8 mouse cellular contexts compared by ENCODE assay signal in genomic region chr17:33950131-33950625, GRCm38 (mm10). TPM values are rescaled to one million over a fixed set of nuclear protein-coding genes. Genes with fewer than 3 reads are reported as not detected.
DNase-seq lines count a peak whose midpoint lies in the region; ATAC-seq and TF ChIP-seq lines count a peak whose summit lies in the region.

No protein-coding gene starts in this region.

- ATAC-seq in kidney, postnatal 0 days (replicated peaks; ENCODE audit: low FRiP score, low read depth): no peak
- ATAC-seq in hindbrain, embryonic 14.5 days (ENCODE audit: low FRiP score): no peak
- no peak for ATAC-seq in midbrain, embryonic 16.5 days
- no peak for ATAC-seq in activated CD4-positive, CD25-positive, alpha-beta regulatory T cell, adult 4 months

- 70% methylated on average over 10 of the region's 10 CpGs for WGBS in kidney, postnatal 0 days
- 71% methylated on average over 10 of the region's 10 CpGs for WGBS in embryonic facial prominence, embryonic 10.5 days
- WGBS in hindbrain, embryonic 14.5 days: 76% methylated on average over 10 of the region's 10 CpGs
- 72% methylated on average over 10 of the region's 10 CpGs for WGBS in midbrain, embryonic 16.5 days

- H3K4me1 ChIP-seq in kidney, postnatal 0 days (replicated peaks; ENCODE audit: insufficient read depth, low read length): peaks cover 29% of the 10 kb centered on the region
- peaks cover 51% of the 10 kb centered on the region for H3K4me1 ChIP-seq in embryonic facial prominence, embryonic 10.5 days
- peaks cover 33% of the 10 kb centered on the region for H3K4me1 ChIP-seq in hindbrain, embryonic 14.5 days (replicated peaks; ENCODE audit: control insufficient read depth, insufficient read depth, low read length)
- peaks cover 48% of the 10 kb centered on the region for H3K4me1 ChIP-seq in midbrain, embryonic 16.5 days (ENCODE audit: control insufficient read depth, insufficient read depth, low read length)

- H3K4me3 ChIP-seq in kidney, postnatal 0 days (replicated peaks; ENCODE audit: low read depth, low read length): peak overlapping the region; percentile 43
- peak overlapping the region; percentile 85 for H3K4me3 ChIP-seq in embryonic facial prominence, embryonic 10.5 days
- peak overlapping the region; percentile 46 for H3K4me3 ChIP-seq in hindbrain, embryonic 14.5 days (replicated peaks; ENCODE audit: low read length)
- peak overlapping the region; percentile 60 for H3K4me3 ChIP-seq in midbrain, embryonic 16.5 days (ENCODE audit: low read depth, low read length)

- TF ChIP-seq CTCF in kidney, postnatal 0 days (IDR thresholded peaks at IDR 0.05; ENCODE audit: low read depth): no peak

- no peak for DNase-seq in kidney, postnatal 0 days (ENCODE audit: low spot score)
- DNase-seq in kidney, postnatal 14 days: no peak
- DNase-seq in embryonic facial prominence, embryonic 10.5 days (ENCODE audit: low spot score): no peak
- no peak for DNase-seq in hindbrain, embryonic 14.5 days (ENCODE audit: low spot score)
- DNase-seq in frontal cortex, adult 2 months (ENCODE audit: extremely low spot score in 1 of 2, low spot score in 1 of 2): no peak
- DNase-seq in frontal cortex, postnatal 10 days (ENCODE audit: low spot score in 2 of 2): no peak

- H3K36me3 ChIP-seq in kidney, postnatal 0 days (ENCODE audit: insufficient read depth, low read length): peaks cover 25% of the 10 kb centered on the region; the same call in 1 of the 2 replicates
- peaks cover 89% of the 10 kb centered on the region for H3K36me3 ChIP-seq in embryonic facial prominence, embryonic 10.5 days (replicated peaks)
- peaks cover 72% of the 10 kb centered on the region for H3K36me3 ChIP-seq in hindbrain, embryonic 14.5 days (replicated peaks; ENCODE audit: control insufficient read depth, insufficient read depth)
- H3K36me3 ChIP-seq in midbrain, embryonic 16.5 days (ENCODE audit: control insufficient read depth, insufficient read depth, low read length): peaks cover 22% of the 10 kb centered on the region; the same call in 1 of the 2 replicates

- H3K4me2 ChIP-seq in kidney, postnatal 0 days (ENCODE audit: low read length): peak overlapping the region; percentile 86
- H3K4me2 ChIP-seq in hindbrain, embryonic 14.5 days (replicated peaks): peak overlapping the region; percentile 85
- peak overlapping the region; percentile 94 for H3K4me2 ChIP-seq in midbrain, embryonic 16.5 days (ENCODE audit: low read length)

- peak overlapping the region; percentile 89; the same call in 1 of the 2 replicates for H3K27ac ChIP-seq in kidney, postnatal 0 days
- peak overlapping the region; percentile 86 for H3K27ac ChIP-seq in embryonic facial prominence, embryonic 10.5 days (replicated peaks)
- peak overlapping the region; percentile 88; the same call in 1 of the 2 replicates for H3K27ac ChIP-seq in hindbrain, embryonic 14.5 days
- H3K27ac ChIP-seq in midbrain, embryonic 16.5 days (ENCODE audit: low read length): no peak overlapping the region; the same call in 1 of the 2 replicates

- H3K9me3 ChIP-seq in kidney, postnatal 0 days (replicated peaks; ENCODE audit: low read length): no peaks in the 10 kb centered on the region
- no peaks in the 10 kb centered on the region for H3K9me3 ChIP-seq in embryonic facial prominence, embryonic 10.5 days
- H3K9me3 ChIP-seq in hindbrain, embryonic 14.5 days (ENCODE audit: control insufficient read depth, low read length): no peaks in the 10 kb centered on the region
- H3K9me3 ChIP-seq in midbrain, embryonic 16.5 days (replicated peaks; ENCODE audit: control insufficient read depth, low read length, poor library complexity, severe bottlenecking): no peaks in the 10 kb centered on the region

- no peaks in the 10 kb centered on the region for H3K27me3 ChIP-seq in kidney, postnatal 0 days (ENCODE audit: insufficient read depth, low read length)
- no peaks in the 10 kb centered on the region for H3K27me3 ChIP-seq in embryonic facial prominence, embryonic 10.5 days (replicated peaks; ENCODE audit: low read depth, poor library complexity, severe bottlenecking)
- H3K27me3 ChIP-seq in hindbrain, embryonic 14.5 days (ENCODE audit: control insufficient read depth, insufficient read depth, low read length): no peaks in the 10 kb centered on the region
- no peaks in the 10 kb centered on the region for H3K27me3 ChIP-seq in midbrain, embryonic 16.5 days (ENCODE audit: control insufficient read depth, insufficient read depth, low read depth, low read length)

- H3K9ac ChIP-seq in kidney, postnatal 0 days (ENCODE audit: low read depth, low read length): peak overlapping the region; percentile 66
- H3K9ac ChIP-seq in hindbrain, embryonic 14.5 days: peak overlapping the region; percentile 73
- peak overlapping the region; percentile 84 for H3K9ac ChIP-seq in midbrain, embryonic 16.5 days (ENCODE audit: low read depth, low read length)

RNA-seq across cellular contexts. Expression of gene B3galt4, which starts 1.1 kb away (rescaled TPM):
- 6.7 and 8.1 TPM in 2 replicates for polyA plus RNA-seq in kidney, postnatal 0 days (2015; fragmentation: Nextera tagmentation; extraction: Ambion mirVana)
- polyA plus RNA-seq in embryonic facial prominence, embryonic 10.5 days (2016; fragmentation: Nextera tagmentation; extraction: Ambion mirVana): 3.6 and 4.5 TPM in 2 replicates
- 7.8 and 9.2 TPM in 2 replicates for polyA plus RNA-seq in hindbrain, embryonic 14.5 days (2014; fragmentation: Nextera tagmentation; extraction: Ambion mirVana)
- 15.2 and 16.6 TPM in 2 replicates for polyA plus RNA-seq in midbrain, embryonic 16.5 days (2015; fragmentation: Nextera tagmentation; extraction: Ambion mirVana)
- polyA plus RNA-seq in activated CD4-positive, CD25-positive, alpha-beta regulatory T cell, adult 4 months (2017; shearing (Covaris generic)): 10 to 100 TPM; 18.7 to 19.0 TPM
- polyA plus RNA-seq in frontal cortex, adult 2 months (2012; rRNA removed): 6.9 and 7.5 TPM in 2 replicates

RNA-seq across cellular contexts. Expression of gene Vps52, which starts 5.4 kb away (rescaled TPM):
- 37.7 and 40.7 TPM in 2 replicates for polyA plus RNA-seq in kidney, postnatal 0 days (2015; fragmentation: Nextera tagmentation; extraction: Ambion mirVana)
- polyA plus RNA-seq in embryonic facial prominence, embryonic 10.5 days (2016; fragmentation: Nextera tagmentation; extraction: Ambion mirVana): 48.2 and 51.5 TPM in 2 replicates
- 56.0 and 56.6 TPM in 2 replicates for polyA plus RNA-seq in hindbrain, embryonic 14.5 days (2014; fragmentation: Nextera tagmentation; extraction: Ambion mirVana)
- 78.3 and 80.5 TPM in 2 replicates for polyA plus RNA-seq in midbrain, embryonic 16.5 days (2015; fragmentation: Nextera tagmentation; extraction: Ambion mirVana)
- polyA plus RNA-seq in activated CD4-positive, CD25-positive, alpha-beta regulatory T cell, adult 4 months (2017; shearing (Covaris generic)): 10 to 100 TPM; 25.1 to 28.2 TPM
- 69.5 and 70.5 TPM in 2 replicates for polyA plus RNA-seq in frontal cortex, adult 2 months (2012; rRNA removed)

RNA-seq across cellular contexts. Expression of gene Rps18, which starts 5.6 kb away (rescaled TPM):
- 2,059 and 2,304 TPM in 2 replicates for polyA plus RNA-seq in kidney, postnatal 0 days (2015; fragmentation: Nextera tagmentation; extraction: Ambion mirVana)
- polyA plus RNA-seq in embryonic facial prominence, embryonic 10.5 days (2016; fragmentation: Nextera tagmentation; extraction: Ambion mirVana): 1,569 and 1,593 TPM in 2 replicates
- polyA plus RNA-seq in hindbrain, embryonic 14.5 days (2014; fragmentation: Nextera tagmentation; extraction: Ambion mirVana): 804 and 966 TPM in 2 replicates
- polyA plus RNA-seq in midbrain, embryonic 16.5 days (2015; fragmentation: Nextera tagmentation; extraction: Ambion mirVana): 620 and 627 TPM in 2 replicates
- 1,000 to 10,000 TPM; 6,680 to 7,218 TPM for polyA plus RNA-seq in activated CD4-positive, CD25-positive, alpha-beta regulatory T cell, adult 4 months (2017; shearing (Covaris generic))
- 488 and 518 TPM in 2 replicates for polyA plus RNA-seq in frontal cortex, adult 2 months (2012; rRNA removed)

RNA-seq across cellular contexts. Expression of gene Wdr46, which starts 9.7 kb away (rescaled TPM):
- 20.1 and 20.3 TPM in 2 replicates for polyA plus RNA-seq in kidney, postnatal 0 days (2015; fragmentation: Nextera tagmentation; extraction: Ambion mirVana)
- polyA plus RNA-seq in embryonic facial prominence, embryonic 10.5 days (2016; fragmentation: Nextera tagmentation; extraction: Ambion mirVana): 62.1 and 66.0 TPM in 2 replicates
- 15.6 and 19.5 TPM in 2 replicates for polyA plus RNA-seq in hindbrain, embryonic 14.5 days (2014; fragmentation: Nextera tagmentation; extraction: Ambion mirVana)
- polyA plus RNA-seq in midbrain, embryonic 16.5 days (2015; fragmentation: Nextera tagmentation; extraction: Ambion mirVana): 19.2 TPM in 2 replicates
- 10 to 100 TPM; 11.8 to 16.6 TPM for polyA plus RNA-seq in activated CD4-positive, CD25-positive, alpha-beta regulatory T cell, adult 4 months (2017; shearing (Covaris generic))
- 13.3 and 13.7 TPM in 2 replicates for polyA plus RNA-seq in frontal cortex, adult 2 months (2012; rRNA removed)

RNA-seq across cellular contexts. Expression of gene Pfdn6, which starts 10.0 kb away (rescaled TPM):
- 147 and 150 TPM in 2 replicates for polyA plus RNA-seq in kidney, postnatal 0 days (2015; fragmentation: Nextera tagmentation; extraction: Ambion mirVana)
- polyA plus RNA-seq in embryonic facial prominence, embryonic 10.5 days (2016; fragmentation: Nextera tagmentation; extraction: Ambion mirVana): 233 and 235 TPM in 2 replicates
- polyA plus RNA-seq in hindbrain, embryonic 14.5 days (2014; fragmentation: Nextera tagmentation; extraction: Ambion mirVana): 157 and 161 TPM in 2 replicates
- polyA plus RNA-seq in midbrain, embryonic 16.5 days (2015; fragmentation: Nextera tagmentation; extraction: Ambion mirVana): 186 and 191 TPM in 2 replicates
- polyA plus RNA-seq in activated CD4-positive, CD25-positive, alpha-beta regulatory T cell, adult 4 months (2017; shearing (Covaris generic)): 100 to 1,000 TPM; 113 to 146 TPM
- polyA plus RNA-seq in frontal cortex, adult 2 months (2012; rRNA removed): 101 and 130 TPM in 2 replicates
